Mouse (Mus musculus) hindlimb bud, embryonic 11.5 days (tissue): ENCODE data around the gene Pak6.

Experiments used
- DNase-seq: peaks from one replicate; pipeline ENCODE4 v3.0.0-alpha.2; 2012; ENCODE audit warnings: low read depth, low spot score; ENCODE audit errors: extremely low spot score

The Pak6 gene

GRCm38 (mm10) chr2:118727911-118728310 lies 64.8 kb downstream of the Pak6 start:
- DNase-seq, result no peak

GRCm38 (mm10) chr2:118728337-118728736 lies 65.2 kb downstream of the Pak6 start, which contains the start of gene Plcb2:
Gene Plcb2, minus strand, starts transcription at chr2:118728438.
- DNase-seq, result no peak

GRCm38 (mm10) chr2:118729194-118729593 lies 66.1 kb downstream of the Pak6 start:
- no peak for DNase-seq

GRCm38 (mm10) chr2:118729816-118730621 lies 66.9 kb downstream of the Pak6 start:
- no peak for DNase-seq

- no peak for DNase-seq
Observed at GRCm38 (mm10) chr2:118730622-118730915, 67.5 kb downstream of the Pak6 start.

- DNase-seq, result no peak
Observed at GRCm38 (mm10) chr2:118731981-118732380, 68.9 kb downstream of the Pak6 start.

- no peak for DNase-seq
Observed at GRCm38 (mm10) chr2:118733341-118733740, 70.2 kb downstream of the Pak6 start.

GRCm38 (mm10) chr2:118740341-118740740 lies 77.2 kb downstream of the Pak6 start:
- no peak for DNase-seq

- DNase-seq, result no peak
Observed at GRCm38 (mm10) chr2:118741183-118741582, 78.1 kb downstream of the Pak6 start.

GRCm38 (mm10) chr2:118743261-118743943 lies 80.3 kb downstream of the Pak6 start:
- peak; percentile 39 for DNase-seq

GRCm38 (mm10) chr2:118744621-118745020 lies 81.5 kb downstream of the Pak6 start:
- DNase-seq, result no peak

GRCm38 (mm10) chr2:118745232-118745884 lies 82.3 kb downstream of the Pak6 start, which contains the start of gene Inafm2:
Gene Inafm2, plus strand, starts transcription at chr2:118745758.
- DNase-seq, result peak; percentile 54

- DNase-seq, result no peak
Observed at GRCm38 (mm10) chr2:118745915-118746901, 83.1 kb downstream of the Pak6 start.

GRCm38 (mm10) chr2:118747301-118747960 lies 84.3 kb downstream of the Pak6 start:
- DNase-seq, result no peak
